Mouse (Mus musculus) urinary bladder, postnatal 36 days (tissue): Measurements from ENCODE around the gene Olfr791.

Experiments used
- DNase-seq, 2 experiments: peaks; one replicate each; pipeline ENCODE4 v3.0.0; 2022; ENCODE audit warnings: low spot score in 2 of 2, mixed read lengths in 1 of 2

Gene Olfr791

DNA sequence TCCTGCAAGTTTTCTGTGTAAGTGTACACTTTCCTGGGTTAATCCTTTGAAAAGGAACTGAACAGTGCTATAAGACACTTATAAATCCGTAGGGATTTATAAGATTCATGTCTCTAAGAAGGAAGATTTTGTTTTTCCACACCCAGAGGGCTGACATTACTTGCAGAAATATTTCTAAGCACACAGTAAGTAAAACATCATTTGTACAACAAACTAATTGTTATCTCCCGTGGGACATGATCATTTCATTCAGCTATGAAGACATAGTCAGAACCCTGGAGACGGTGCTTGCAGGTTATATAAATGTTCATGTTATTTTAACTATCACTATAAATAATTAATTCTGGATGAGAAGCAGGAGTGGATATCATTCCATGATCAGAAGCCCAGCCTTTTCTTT, at the start of gene Olfr791:
Gene Olfr791, plus strand, starts transcription at position 301 of the 400 bp plus-strand sequence.
- no peak for DNase-seq

DNA sequence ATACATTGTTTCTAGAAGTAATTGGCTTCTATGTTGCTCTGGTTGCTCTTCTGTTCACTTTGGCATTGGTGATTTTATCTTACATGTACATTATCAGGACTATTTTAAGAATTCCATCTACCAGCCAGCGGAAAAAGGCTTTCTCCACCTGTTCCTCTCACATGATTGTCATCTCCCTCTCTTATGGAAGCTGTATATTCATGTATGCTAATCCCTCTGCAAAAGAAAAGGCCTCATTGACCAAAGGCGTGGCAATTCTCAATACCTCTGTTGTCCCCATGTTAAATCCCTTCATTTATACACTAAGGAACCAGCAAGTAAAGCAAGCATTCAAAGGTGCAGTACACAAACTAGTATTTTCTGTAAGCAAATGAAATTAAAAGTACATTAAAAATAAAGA, 48.3 kb upstream of the Olfr791 start:
- no peak for DNase-seq

DNA sequence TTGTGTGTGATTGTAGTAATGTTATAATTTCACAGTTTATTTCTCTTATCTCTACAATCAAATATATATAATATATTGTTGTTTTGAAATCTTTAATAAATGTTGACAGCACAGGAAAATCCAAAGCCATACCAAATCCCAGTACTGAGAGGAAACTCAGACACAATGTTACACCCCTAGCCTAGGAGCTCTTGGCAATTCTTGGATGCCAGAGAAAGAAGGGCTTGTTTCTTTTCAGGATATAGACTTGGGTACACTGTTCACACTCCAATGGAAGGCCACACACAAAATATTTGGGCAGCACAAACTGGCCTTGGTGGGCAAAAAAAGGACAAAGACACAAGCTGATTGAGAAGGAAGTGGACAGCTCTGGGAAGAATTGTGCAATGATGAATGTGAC, 47.9 kb upstream of the Olfr791 start:
- DNase-seq = no peak

DNA sequence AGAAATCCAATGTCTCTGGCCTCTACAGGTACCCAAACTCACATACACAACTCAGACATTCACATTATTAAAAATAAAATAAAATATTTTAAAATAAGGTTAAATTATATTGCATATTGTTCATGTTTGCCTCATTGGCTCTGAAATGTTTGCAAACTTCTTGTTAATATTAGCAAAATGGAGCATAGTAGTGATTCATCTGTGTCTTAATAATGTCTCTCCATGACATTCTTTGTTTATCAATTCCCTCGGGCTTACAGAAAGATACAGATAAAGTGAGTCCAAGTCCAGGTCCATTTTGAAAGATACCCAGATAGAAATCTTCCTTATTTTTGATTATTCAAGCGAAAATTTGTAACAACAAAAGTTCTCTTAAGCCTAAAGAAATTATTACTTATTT, 37.1 kb upstream of the Olfr791 start, which contains the start of gene Olfr789:
Gene Olfr789, plus strand, starts transcription at position 301 of the 400 bp plus-strand sequence.
- no peak for DNase-seq

DNA sequence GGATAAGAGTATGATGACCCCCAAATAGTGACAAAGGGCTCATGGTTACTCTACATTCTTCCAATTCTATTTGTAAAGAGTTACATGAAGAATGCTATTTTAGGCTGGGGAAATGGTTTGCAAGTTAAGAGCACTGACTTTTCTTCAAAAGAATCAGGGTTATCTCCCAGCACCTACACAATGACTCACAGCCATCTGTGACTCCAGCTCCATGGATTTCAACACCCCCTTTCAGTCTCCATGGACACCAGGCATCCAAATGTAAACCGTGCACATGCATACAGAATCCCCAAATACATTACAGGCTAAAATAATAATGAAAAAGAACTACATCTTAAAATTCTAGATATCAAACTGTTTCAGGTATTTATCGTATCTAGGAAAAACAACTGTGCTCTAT, 31.5 kb upstream of the Olfr791 start:
- no peak for DNase-seq

DNA sequence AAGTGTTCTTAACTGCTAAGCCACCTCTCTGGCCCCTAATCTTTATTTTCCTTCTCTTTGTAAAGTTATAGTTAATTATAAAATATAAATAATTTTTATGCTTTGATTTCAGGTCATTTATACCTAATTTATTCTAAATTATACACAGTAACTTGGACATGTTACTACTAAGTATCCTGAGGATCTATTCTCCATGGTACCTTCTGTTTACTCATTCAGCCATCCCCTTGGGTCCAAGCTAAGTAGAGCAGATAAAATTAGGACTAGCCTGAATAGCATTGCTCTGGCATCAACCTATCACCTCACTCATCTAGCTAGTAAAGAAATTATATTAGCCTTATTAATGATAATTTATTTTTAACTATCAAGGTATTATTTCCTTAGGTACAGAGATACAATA, 23.4 kb upstream of the Olfr791 start, which contains the start of gene Olfr790:
Gene Olfr790, plus strand, starts transcription at position 301 of the 400 bp plus-strand sequence.
- DNase-seq = no peak

DNA sequence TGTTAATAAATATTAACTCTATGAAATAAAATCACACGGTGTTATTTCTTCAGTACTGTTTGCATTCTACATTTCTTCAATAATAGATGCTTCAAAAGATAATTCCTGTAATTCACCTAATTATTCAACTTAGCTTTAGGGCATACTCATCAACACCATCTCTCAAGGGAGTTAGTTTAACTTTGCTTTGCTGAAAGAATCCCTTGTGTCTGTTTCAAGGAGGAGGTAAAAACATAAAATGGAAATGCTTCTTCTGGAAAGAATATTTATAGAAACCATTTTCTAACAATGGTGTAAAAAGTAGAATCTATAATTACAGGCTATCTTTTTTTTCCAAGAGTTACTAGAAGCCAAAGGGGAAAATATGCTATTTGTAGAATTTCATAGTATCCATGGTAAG, 17.3 kb downstream of the Olfr791 start, which contains the start of gene Olfr792:
Gene Olfr792, plus strand, starts transcription at position 301 of the 400 bp plus-strand sequence.
- DNase-seq = no peak

DNA sequence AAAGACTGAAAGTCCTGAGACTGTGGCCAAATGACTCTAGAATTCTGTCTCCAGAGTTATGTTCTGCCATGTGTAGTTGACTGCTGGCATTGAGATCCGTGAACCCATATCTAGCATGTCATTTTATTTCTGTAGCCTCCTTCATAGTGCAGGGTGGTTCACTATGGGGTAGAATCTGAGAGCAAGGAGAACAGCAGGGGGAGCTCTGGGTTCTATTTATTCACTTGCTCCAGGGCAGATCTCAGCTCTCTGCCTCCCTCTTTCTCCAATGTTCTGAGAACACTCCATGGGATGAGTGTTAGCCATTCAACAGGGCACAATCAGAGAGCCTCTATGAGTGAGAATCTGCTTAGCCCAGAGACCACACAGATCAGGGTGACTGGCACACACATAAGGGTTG, 27.8 kb downstream of the Olfr791 start:
- no peak for DNase-seq

DNA sequence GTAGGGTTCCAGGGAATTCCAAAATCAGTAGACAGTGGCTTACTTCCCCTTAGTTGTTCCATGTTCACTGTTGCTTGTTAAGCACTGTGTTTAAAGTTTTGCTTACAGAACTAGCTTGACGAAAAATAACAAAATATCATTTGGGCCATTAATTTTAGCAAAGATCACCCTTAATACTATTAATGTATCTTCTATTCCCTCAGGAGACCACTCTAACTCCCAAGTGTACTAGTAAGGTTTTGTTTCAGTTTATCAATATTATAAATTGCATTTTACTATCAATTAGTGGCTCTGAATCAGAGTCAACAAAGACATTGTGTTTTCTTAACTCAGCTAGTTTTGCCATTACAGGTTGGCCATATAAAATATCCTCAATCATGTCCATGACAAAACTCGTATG, 45.8 kb downstream of the Olfr791 start, which contains the start of gene Olfr794:
Gene Olfr794, plus strand, starts transcription at position 301 of the 400 bp plus-strand sequence.
- no peak for DNase-seq

DNA sequence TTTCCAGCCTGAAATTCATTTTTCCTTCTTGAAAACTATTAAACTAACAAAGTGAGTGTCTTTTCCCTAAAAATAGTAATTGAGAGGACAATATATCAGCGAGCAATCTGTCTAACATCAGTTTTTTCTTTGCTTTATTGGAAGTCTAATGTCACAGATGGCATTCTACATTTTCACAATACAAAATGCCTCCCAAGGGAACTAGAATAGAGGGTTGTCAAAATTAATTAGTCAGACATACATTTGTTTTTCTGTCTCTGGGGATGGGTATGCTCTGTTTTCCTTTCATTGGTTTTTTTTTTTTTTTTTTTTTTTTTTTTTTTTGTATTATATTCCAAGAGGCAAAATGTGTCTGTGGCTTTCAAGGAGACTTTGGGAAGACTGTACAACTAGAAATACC, 55.5 kb downstream of the Olfr791 start:
- no peak for DNase-seq
